Mouse (Mus musculus): ENCODE measurements at regions not wholly inside any gene's neighbourhood (a gene's known extent, or its start where the extent isn't known, plus 50 kb on each side); places are given as distances from the start of the nearest gene placed in this dataset.

GRCm38 (mm10) chr15:67227456-67228164, 726.9 kb upstream of the Lrrc6 start:
- no peak for TF ChIP-seq POLR2A (IDR thresholded peaks at IDR 0.05; ENCODE audit: insufficient read depth, low read depth, low read length)
- TF ChIP-seq CTCF (IDR thresholded peaks at IDR 0.05; ENCODE audit: insufficient read depth, low read depth, low read length) = no peak
